Mouse (Mus musculus) ovary, adult 10 weeks (tissue): ENCODE data around the gene Klhl3. TPM values are rescaled to one million over a fixed set of nuclear protein-coding genes. Genes with fewer than 3 reads are reported as not detected.

Source experiments
- polyA plus RNA-seq: library from polyadenylated mRNA; stranded (reverse); fragments of 350-450 nt; fragmentation: Illumina TruSeq; extraction: RNeasy Lipid Tissue Mini Kit (QIAGEN cat#74804); gene quantifications from one replicate; pipeline ENCODE4 v1.2.3, GENCODE M21; 2014

The Klhl3 gene
- polyA plus RNA-seq = 4.8 TPM

GRCm38 (mm10) chr13:58113061-58113900, at the start of gene Klhl3:
TSS of gene Klhl3 (minus strand) at chr13:58113592.

DNA sequence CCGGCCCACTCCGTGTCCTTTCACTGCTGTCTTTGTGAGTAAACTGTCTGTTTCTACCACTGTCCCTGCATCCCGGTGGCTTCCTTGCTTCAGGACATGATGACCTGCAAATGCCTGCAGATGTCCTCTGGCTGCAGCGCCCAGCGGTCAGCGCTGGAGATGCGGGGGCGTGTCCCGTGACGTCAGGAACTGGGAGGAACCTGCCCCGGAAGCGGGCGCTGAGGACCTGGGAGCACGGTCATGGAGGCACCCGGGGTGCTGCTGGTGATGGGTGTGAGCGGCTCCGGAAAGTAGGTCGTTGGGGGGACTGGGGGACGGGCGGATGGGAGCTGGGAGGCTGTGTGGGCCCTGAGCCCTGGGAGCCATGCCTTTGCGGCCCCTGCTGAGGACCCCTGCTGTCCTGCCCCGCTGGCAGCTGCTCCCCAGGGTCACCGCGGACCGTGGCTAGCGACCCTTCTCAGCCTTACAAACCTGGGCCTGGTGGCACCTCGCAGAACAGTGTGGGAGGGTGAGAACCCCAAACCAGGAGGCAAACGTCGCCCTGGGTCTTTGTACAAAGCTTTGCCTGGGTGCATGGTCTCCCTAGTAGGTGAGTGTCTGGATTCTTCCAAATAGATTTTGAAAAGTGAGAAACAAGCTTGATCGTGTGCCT, 44.2 kb upstream of the Klhl3 start, which contains the start of gene Idnk:
Gene Idnk, plus strand, starts transcription at position 203 of the 652 bp plus-strand sequence.

GRCm38 (mm10) chr13:58128396-58128767, 15.0 kb upstream of the Klhl3 start, which contains the start of gene Hnrnpa0:
TSS of gene Hnrnpa0 (minus strand) at chr13:58128556.

Other genes with a start within 250 kb of the Klhl3 start
- 0.91 TPM for gene Spock1, start 205.3 kb downstream of the Klhl3 start, polyA plus RNA-seq
- gene Hnrnpa0, start 15.0 kb upstream of the Klhl3 start, polyA plus RNA-seq = 317 TPM
- 3.8 TPM for gene Idnk, start 44.1 kb upstream of the Klhl3 start, polyA plus RNA-seq
- gene Ubqln1, start 102.1 kb upstream of the Klhl3 start, polyA plus RNA-seq = 195 TPM
- 149 TPM for gene Gkap1, start 162.1 kb upstream of the Klhl3 start, polyA plus RNA-seq
- 2.8 TPM for gene Kif27, start 245.5 kb upstream of the Klhl3 start, polyA plus RNA-seq